Mouse (Mus musculus) testis, adult 2 months (tissue): Measurements from ENCODE around the gene Ap3b1. TPM values are rescaled to one million over a fixed set of nuclear protein-coding genes. Genes with fewer than 3 reads are reported as not detected.

ENCODE experiments used
- H3K27ac ChIP-seq: fragments of 200-500 bp; 2 replicates; pipeline ENCODE4 v1.5.1; 2012; ENCODE audit warnings: low read depth, low read length; ENCODE audit not compliant: control insufficient read depth, insufficient read depth
- H3K27me3 ChIP-seq: fragments of 200-500 bp; 2 replicates; pipeline ENCODE4 v1.6.1; 2012; ENCODE audit warnings: mild to moderate bottlenecking, low read length, moderate library complexity; ENCODE audit not compliant: control insufficient read depth, insufficient read depth
- H3K36me3 ChIP-seq: fragments of 200-500 bp; 2 replicates; pipeline ENCODE4 v1.6.1; 2012; ENCODE audit warnings: mild to moderate bottlenecking, low read length; ENCODE audit not compliant: control insufficient read depth, insufficient read depth
- H3K4me1 ChIP-seq: fragments of 200-500 bp; 2 replicates; pipeline ENCODE4 v1.6.1; 2012; ENCODE audit warnings: low read length; ENCODE audit not compliant: control insufficient read depth, insufficient read depth
- H3K4me3 ChIP-seq: fragments of 200-500 bp; 2 replicates; pipeline ENCODE4 v1.5.1; 2012; ENCODE audit warnings: low read depth, mild to moderate bottlenecking, low read length, moderate library complexity, mixed read lengths; ENCODE audit not compliant: control insufficient read depth
- CTCF ChIP-seq: fragments of 200-500 bp; IDR thresholded peaks from 2 replicates; pipeline ENCODE4 v1.5.1; 2012; ENCODE audit warnings: low read depth, mild to moderate bottlenecking, inconsistent platforms, low read length, moderate library complexity; ENCODE audit not compliant: control insufficient read depth, insufficient read depth, insufficient replicate concordance
- POLR2A ChIP-seq: fragments of 200-500 bp; IDR thresholded peaks from 2 replicates; pipeline ENCODE4 v1.6.1; 2012; ENCODE audit warnings: low read depth, mild to moderate bottlenecking, inconsistent platforms, low read length, moderate library complexity; ENCODE audit not compliant: control insufficient read depth
- polyA plus RNA-seq: library from polyadenylated mRNA; depleted of rRNA; stranded (reverse); fragments of >200 nt; gene quantifications from 2 replicates; pipeline ENCODE4 v1.2.3, GENCODE M21; 2012

Gene Ap3b1
- polyA plus RNA-seq, 1 experiment = 122 TPM

- TF ChIP-seq POLR2A = no peak
- TF ChIP-seq CTCF = no peak
- no peaks in the 10 kb centered on the region for H3K36me3 ChIP-seq
- H3K4me1 ChIP-seq = no peaks in the 10 kb centered on the region; the same call in 1 of the 2 replicates
- H3K27ac ChIP-seq = no peak overlapping the region
- no peaks in the 10 kb centered on the region for H3K27me3 ChIP-seq
- no peak overlapping the region for H3K4me3 ChIP-seq
Observed at GRCm38 (mm10) chr13:94364336-94364735, 5.6 kb downstream of the Ap3b1 start.

- Histone ChIP-seq H3K36me3 (no peaks in the 10 kb centered on the region), H3K27ac (no peak overlapping the region), H3K4me3 (no peak overlapping the region), H3K27me3 (no peaks in the 10 kb centered on the region), H3K4me1 (no peaks in the 10 kb centered on the region)
- TF ChIP-seq POLR2A (no peak), CTCF (no peak)
Observed at GRCm38 (mm10) chr13:94365108-94365907, 6.5 kb downstream of the Ap3b1 start.

- H3K4me3 ChIP-seq = no peak overlapping the region
- no peak overlapping the region for H3K27ac ChIP-seq
- no peaks in the 10 kb centered on the region for H3K4me1 ChIP-seq
- TF ChIP-seq CTCF (no peak), POLR2A (no peak)
- no peaks in the 10 kb centered on the region for H3K36me3 ChIP-seq
- no peaks in the 10 kb centered on the region for H3K27me3 ChIP-seq
Observed at GRCm38 (mm10) chr13:94367869-94368268, 9.1 kb downstream of the Ap3b1 start.

DNA sequence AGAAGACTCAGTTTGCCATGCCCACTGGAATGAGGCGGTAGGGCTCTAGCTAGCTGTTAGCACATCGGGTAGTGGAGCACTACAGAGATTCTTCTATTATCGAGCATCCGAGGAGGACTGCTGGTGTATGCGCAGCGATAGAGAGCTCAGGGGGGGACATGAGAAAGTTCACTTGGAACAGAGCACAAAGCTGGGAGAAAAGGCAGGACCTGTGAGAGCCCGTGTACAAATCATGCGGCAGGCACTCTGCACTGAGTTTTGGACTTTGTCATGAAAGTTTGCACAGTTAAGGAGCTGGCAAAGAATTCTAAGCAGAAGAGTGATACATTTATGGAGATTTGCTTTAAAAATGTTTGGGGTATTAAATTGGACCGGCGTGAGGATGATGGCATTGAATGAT lies 11.8 kb downstream of the Ap3b1 start:
- Histone ChIP-seq H3K4me1 (no peaks in the 10 kb centered on the region), H3K27me3 (no peaks in the 10 kb centered on the region), H3K27ac (no peak overlapping the region), H3K4me3 (no peak overlapping the region), H3K36me3 (no peaks in the 10 kb centered on the region; the same call in 1 of the 2 replicates)
- no peak for TF ChIP-seq CTCF
- no peak for TF ChIP-seq POLR2A

- H3K27me3 ChIP-seq = no peaks in the 10 kb centered on the region
- H3K4me3 ChIP-seq = no peak overlapping the region
- no peaks in the 10 kb centered on the region; the same call in 1 of the 2 replicates for H3K36me3 ChIP-seq
- no peaks in the 10 kb centered on the region for H3K4me1 ChIP-seq
- H3K27ac ChIP-seq = no peak overlapping the region
- no peak for TF ChIP-seq POLR2A
- no peak for TF ChIP-seq CTCF
Observed at GRCm38 (mm10) chr13:94372066-94372465, 13.3 kb downstream of the Ap3b1 start.

DNA sequence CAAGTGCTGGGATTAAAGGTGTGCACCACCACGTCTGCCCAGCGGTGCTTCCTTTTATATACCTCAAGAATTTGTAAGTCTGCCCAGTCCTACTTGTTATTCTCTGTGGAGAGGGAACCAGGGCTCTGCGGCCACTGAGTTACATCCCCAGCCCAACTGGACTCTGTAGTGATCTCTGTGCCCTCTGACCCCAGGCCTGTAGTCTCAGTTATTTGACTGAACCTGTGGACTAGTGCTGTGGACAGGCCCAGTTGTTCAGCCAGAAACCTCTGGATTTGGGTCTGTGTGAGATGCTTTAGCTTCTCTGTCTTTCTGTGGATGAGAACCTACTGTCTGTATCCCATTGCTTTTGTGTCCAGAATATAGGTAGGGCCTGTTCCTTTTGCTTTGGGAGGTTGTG lies 15.4 kb downstream of the Ap3b1 start:
- no peak overlapping the region for H3K4me3 ChIP-seq
- H3K4me1 ChIP-seq = no peaks in the 10 kb centered on the region
- no peaks in the 10 kb centered on the region for H3K27me3 ChIP-seq
- H3K36me3 ChIP-seq = no peaks in the 10 kb centered on the region; the same call in 1 of the 2 replicates
- no peak for TF ChIP-seq POLR2A
- TF ChIP-seq CTCF = no peak
- H3K27ac ChIP-seq = no peak overlapping the region

DNA sequence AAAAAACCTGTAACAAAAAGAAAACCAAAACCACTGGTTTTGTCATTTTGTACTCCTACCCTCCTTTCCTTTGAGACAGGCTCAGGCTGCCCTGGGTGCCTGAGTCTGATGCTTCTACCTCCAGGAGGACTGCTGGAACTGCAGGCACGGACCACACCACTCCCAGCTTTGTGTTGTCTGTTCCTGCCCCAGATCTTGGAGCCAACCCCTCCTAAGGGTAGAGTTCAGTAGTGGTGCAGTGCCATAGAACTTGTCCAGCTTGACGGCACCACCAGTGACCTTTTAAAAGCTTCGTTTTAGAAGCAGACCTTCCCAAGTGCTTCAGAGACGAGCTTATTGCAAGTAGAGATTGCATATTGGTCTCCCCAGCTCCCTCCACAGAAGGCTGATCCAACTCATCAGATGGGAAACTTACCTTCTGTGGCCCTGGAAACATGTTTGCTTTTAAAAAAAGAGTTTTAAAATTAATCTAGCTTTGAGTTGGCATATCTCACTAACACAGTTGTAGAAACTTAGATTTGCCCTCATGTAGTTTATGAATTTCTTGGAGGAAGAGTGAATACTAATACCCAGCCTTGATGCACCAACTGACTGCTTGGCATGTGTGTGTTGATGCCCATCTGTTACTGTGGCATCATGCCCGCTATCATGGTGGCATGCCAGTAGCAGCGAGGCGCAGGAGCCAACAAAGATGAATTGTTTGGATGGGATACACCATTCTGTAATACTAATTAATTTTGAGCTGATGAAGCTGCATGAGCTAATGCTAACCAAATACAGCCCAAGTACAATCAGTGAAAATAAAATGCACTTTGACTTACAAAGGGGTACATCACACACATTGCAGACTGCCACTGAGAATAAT lies 17.0 kb downstream of the Ap3b1 start:
- Histone ChIP-seq H3K4me1 (no peaks in the 10 kb centered on the region), H3K27me3 (no peaks in the 10 kb centered on the region), H3K27ac (no peak overlapping the region), H3K36me3 (no peaks in the 10 kb centered on the region; the same call in 1 of the 2 replicates), H3K4me3 (no peak overlapping the region)
- no peak for TF ChIP-seq POLR2A
- TF ChIP-seq CTCF = no peak
